Mouse (Mus musculus) spleen, adult 2 months (tissue): ENCODE data around the gene Angel1.

Source experiments
- CTCF ChIP-seq: fragments of 200-500 bp; IDR thresholded peaks from 2 replicates; pipeline ENCODE4 v1.5.1; 2011; ENCODE audit warnings: mild to moderate bottlenecking, inconsistent platforms; ENCODE audit not compliant: insufficient read depth, insufficient read length, insufficient replicate concordance; ENCODE audit errors: extremely low read depth
- POLR2A ChIP-seq: fragments of 200-500 bp; IDR thresholded peaks from 2 replicates; pipeline ENCODE4 v1.6.1; 2011; ENCODE audit warnings: low read depth, low read length, inconsistent platforms

GRCm38 (mm10) chr12:86668404-86668803 is 57.9 kb downstream of the Angel1 start:
- TF ChIP-seq CTCF, result no peak
- no peak for TF ChIP-seq POLR2A
